Mouse (Mus musculus) midbrain, embryonic 14.5 days (tissue): ENCODE measurements around the gene Snx12. TPM values are rescaled to one million over a fixed set of nuclear protein-coding genes. Genes with fewer than 3 reads are reported as not detected.

ENCODE experiments used
- ATAC-seq: fragments of 200-750 bp; cut with Nextera tagmentation; 2 replicates; pipeline ENCODE4 v1.8.0; 2017; ENCODE audit warnings: moderate number of reproducible peaks, moderate library complexity; ENCODE audit not compliant: low FRiP score, low TSS enrichment
- DNase-seq: peaks from one replicate; pipeline ENCODE4 v3.0.0-alpha.2; 2015
- H3K27ac ChIP-seq: fragments of 300-500 bp; sonication (generic); replicated peaks from 2 replicates; pipeline ENCODE4 v1.5.1; 2014; ENCODE audit warnings: mild to moderate bottlenecking, low read depth, low read length, moderate library complexity
- H3K27me3 ChIP-seq: fragments of 300-500 bp; sonication (generic); 2 replicates; pipeline ENCODE4 v1.6.1; 2014; ENCODE audit warnings: low read length, control low read depth, mixed read lengths; ENCODE audit not compliant: control insufficient read depth, insufficient read depth
- H3K36me3 ChIP-seq: fragments of 300-500 bp; sonication (generic); 2 replicates; pipeline ENCODE4 v1.6.1; 2014; ENCODE audit warnings: low read length, control low read depth; ENCODE audit not compliant: control insufficient read depth, insufficient read depth
- H3K4me1 ChIP-seq: fragments of 300-500 bp; sonication (generic); 2 replicates; pipeline ENCODE4 v1.6.1; 2014; ENCODE audit warnings: mild to moderate bottlenecking, antibody characterized with exemption, low read length, control low read depth; ENCODE audit not compliant: control insufficient read depth, insufficient read depth
- H3K4me2 ChIP-seq: fragments of 300-500 bp; sonication (generic); 2 replicates; pipeline ENCODE4 v1.6.1; 2014; ENCODE audit warnings: mild to moderate bottlenecking, low read length, moderate library complexity
- H3K4me3 ChIP-seq: fragments of 300-500 bp; sonication (generic); replicated peaks from 2 replicates; pipeline ENCODE4 v1.5.1; 2014; ENCODE audit warnings: low read depth, low read length
- H3K9ac ChIP-seq: fragments of 300-500 bp; sonication (generic); replicated peaks from 2 replicates; pipeline ENCODE4 v1.6.1; 2014; ENCODE audit warnings: mild to moderate bottlenecking, low read length, moderate library complexity
- H3K9me3 ChIP-seq: fragments of 300-500 bp; sonication (generic); 2 replicates; pipeline ENCODE4 v1.6.1; 2016; ENCODE audit warnings: low read length, control low read depth, mixed read lengths; ENCODE audit not compliant: control insufficient read depth
- WGBS: fragments of 180-500 bp; shearing (Covaris S2); extraction: QIAGEN DNeasy Blood & Tissue Kit; methylation state at CpG from one replicate; pipeline ENCODE4 v1.1.7; 2014; 5-methylcytosine and 5-hydroxymethylcytosine counted together
- polyA plus RNA-seq: library from polyadenylated mRNA; unstranded; fragments of >200 nt; fragmentation: Nextera tagmentation; extraction: Ambion mirVana; gene quantifications from 2 replicates; pipeline ENCODE4 v1.2.1, GENCODE M21; 2014

The Snx12 gene
- 41.8 and 54.5 TPM in 2 replicates for polyA plus RNA-seq

GRCm38 (mm10) chrX:101221834-101222795 lies at the start of gene Snx12:
Gene Snx12 (minus strand): TSS chrX:101222563.
- Histone ChIP-seq H3K4me3 (peak within 1 kb of the TSS; percentile 55), H3K9ac (peak within 1 kb of the TSS; percentile 48; the same call in 1 of the 2 replicates), H3K27me3 (no peaks in the 10 kb centered on the region), H3K4me1 (peaks cover 7% of the 10 kb centered on the region; the same call in 1 of the 2 replicates), H3K9me3 (no peaks in the 10 kb centered on the region), H3K4me2 (peak within 1 kb of the TSS; percentile 57), H3K36me3 (no peaks in the 10 kb centered on the region), H3K27ac (peak within 1 kb of the TSS; percentile 78)
- 19% methylated on average over 55 of the region's 55 CpGs for WGBS
- ATAC-seq (peak; percentile 99), DNase-seq (peak; percentile 93)

GRCm38 (mm10) chrX:101268755-101269124 lies 46.4 kb upstream of the Snx12 start, which contains the start of gene Gm20489:
Gene Gm20489 (minus strand): TSS chrX:101269023.
- Histone ChIP-seq H3K27me3 (no peaks in the 10 kb centered on the region), H3K27ac (no peak within 1 kb of the TSS), H3K36me3 (no peaks in the 10 kb centered on the region), H3K9ac (no peak within 1 kb of the TSS), H3K9me3 (no peaks in the 10 kb centered on the region), H3K4me2 (no peak within 1 kb of the TSS), H3K4me3 (no peak within 1 kb of the TSS), H3K4me1 (no peaks in the 10 kb centered on the region)
- WGBS = 59% methylated on average over 3 of the region's 3 CpGs
- ATAC-seq = no peak
- no peak for DNase-seq

- WGBS = 76% methylated on average over 5 of the region's 5 CpGs
- H3K9ac ChIP-seq = no peak within 1 kb of the TSS
- no peak for ATAC-seq
- no peak for DNase-seq
- no peak within 1 kb of the TSS for H3K4me2 ChIP-seq
- no peak within 1 kb of the TSS for H3K4me3 ChIP-seq
- H3K27ac ChIP-seq = no peak within 1 kb of the TSS
- H3K4me1 ChIP-seq = no peaks in the 10 kb centered on the region
- no peaks in the 10 kb centered on the region for H3K36me3 ChIP-seq
- H3K27me3 ChIP-seq = no peaks in the 10 kb centered on the region
- no peaks in the 10 kb centered on the region for H3K9me3 ChIP-seq
Measured at GRCm38 (mm10) chrX:101268025-101268754, 45.8 kb upstream of the Snx12 start, which contains the start of gene Il2rg. Gene Il2rg (minus strand): TSS chrX:101268255.

GRCm38 (mm10) chrX:101266631-101267030 lies 44.3 kb upstream of the Snx12 start:
- Histone ChIP-seq H3K9ac (no peak overlapping the region), H3K9me3 (no peaks in the 10 kb centered on the region), H3K36me3 (no peaks in the 10 kb centered on the region), H3K4me2 (no peak overlapping the region), H3K4me1 (no peaks in the 10 kb centered on the region), H3K27me3 (no peaks in the 10 kb centered on the region), H3K4me3 (no peak overlapping the region), H3K27ac (no peak overlapping the region)
- WGBS = 97% methylated on average over 6 of the region's 6 CpGs
- ATAC-seq = no peak
- DNase-seq = no peak

- H3K4me1 ChIP-seq = no peaks in the 10 kb centered on the region
Measured at GRCm38 (mm10) chrX:101263892-101264291, 41.5 kb upstream of the Snx12 start, which contains the start of gene Gm614. Gene Gm614 (minus strand): TSS chrX:101263992.

GRCm38 (mm10) chrX:101260441-101261325 lies 38.3 kb upstream of the Snx12 start:
- Histone ChIP-seq H3K4me2 (no peak overlapping the region), H3K9ac (no peak overlapping the region), H3K9me3 (no peaks in the 10 kb centered on the region), H3K4me1 (no peaks in the 10 kb centered on the region), H3K4me3 (no peak overlapping the region), H3K27ac (peak overlapping the region; percentile 63), H3K36me3 (no peaks in the 10 kb centered on the region), H3K27me3 (no peaks in the 10 kb centered on the region)
- ATAC-seq (peak; percentile 69), DNase-seq (peak; percentile 33)
- 38% methylated on average over 13 of the region's 13 CpGs for WGBS

More at GRCm38 (mm10) chrX:101263892-101264291, 41.5 kb upstream of the Snx12 start, which contains the start of gene Gm614:
- Histone ChIP-seq H3K9ac (no peak within 1 kb of the TSS), H3K27ac (no peak within 1 kb of the TSS), H3K27me3 (no peaks in the 10 kb centered on the region), H3K4me3 (no peak within 1 kb of the TSS), H3K9me3 (no peaks in the 10 kb centered on the region), H3K4me2 (no peak within 1 kb of the TSS), H3K36me3 (no peaks in the 10 kb centered on the region)
- whole genome bisulfite sequencing = 82% methylated on average over 1 of the region's 1 CpGs
- ATAC-seq (no peak), DNase-seq (no peak)

- no peaks in the 10 kb centered on the region for H3K4me1 ChIP-seq
- no peak overlapping the region for H3K4me3 ChIP-seq
- no peaks in the 10 kb centered on the region for H3K27me3 ChIP-seq
- DNase-seq (peak; percentile 3), ATAC-seq (no peak)
- H3K9me3 ChIP-seq = no peaks in the 10 kb centered on the region
- 88% methylated on average over 13 of the region's 13 CpGs for WGBS
- no peaks in the 10 kb centered on the region for H3K36me3 ChIP-seq
- H3K4me2 ChIP-seq = no peak overlapping the region
- no peak overlapping the region for H3K27ac ChIP-seq
- H3K9ac ChIP-seq = no peak overlapping the region
Measured at GRCm38 (mm10) chrX:101256603-101257002, 34.2 kb upstream of the Snx12 start.

DNA sequence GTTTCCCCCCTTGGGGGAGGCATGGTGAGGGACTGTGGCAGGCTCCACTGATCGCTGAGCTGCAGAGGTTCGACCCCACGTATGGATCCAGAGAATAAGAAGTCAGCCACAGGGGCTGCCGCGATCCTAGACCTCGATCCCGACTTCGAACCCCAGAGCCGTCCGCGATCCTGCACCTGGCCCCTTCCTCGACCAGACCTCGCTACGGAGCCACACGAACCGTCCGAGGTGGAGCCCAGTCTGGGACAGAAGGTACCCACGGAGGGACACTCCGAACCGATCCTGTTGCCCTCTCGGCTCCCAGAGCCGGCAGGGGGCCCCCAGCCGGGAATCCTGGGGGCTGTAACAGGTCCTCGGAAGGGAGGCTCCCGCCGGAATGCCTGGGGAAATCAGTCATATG lies 32.4 kb upstream of the Snx12 start:
- Histone ChIP-seq H3K9me3 (no peaks in the 10 kb centered on the region), H3K4me2 (peak overlapping the region; percentile 70), H3K9ac (peak overlapping the region; percentile 20; the same call in 1 of the 2 replicates), H3K4me1 (no peaks in the 10 kb centered on the region), H3K36me3 (no peaks in the 10 kb centered on the region), H3K27me3 (no peaks in the 10 kb centered on the region), H3K27ac (no peak overlapping the region), H3K4me3 (peak overlapping the region; percentile 47)
- DNase-seq = no peak
- WGBS = 22% methylated on average over 26 of the region's 26 CpGs
- peak; percentile 25; the same call in 1 of the 2 replicates for ATAC-seq
